Mouse (Mus musculus): ENCODE measurements around the gene Glg1. TPM values are rescaled to one million over a fixed set of nuclear protein-coding genes. Genes with fewer than 3 reads are reported as not detected.
"Not testable (repeated sequence)": the region's sequence is repeated elsewhere in the genome, so short reads cannot be mapped to it uniquely, and the experiment has no call there.

Glg1 gene
- total RNA-seq, 4 experiments from 2014 or later: 133 to 146 (median 138) TPM

DNA sequence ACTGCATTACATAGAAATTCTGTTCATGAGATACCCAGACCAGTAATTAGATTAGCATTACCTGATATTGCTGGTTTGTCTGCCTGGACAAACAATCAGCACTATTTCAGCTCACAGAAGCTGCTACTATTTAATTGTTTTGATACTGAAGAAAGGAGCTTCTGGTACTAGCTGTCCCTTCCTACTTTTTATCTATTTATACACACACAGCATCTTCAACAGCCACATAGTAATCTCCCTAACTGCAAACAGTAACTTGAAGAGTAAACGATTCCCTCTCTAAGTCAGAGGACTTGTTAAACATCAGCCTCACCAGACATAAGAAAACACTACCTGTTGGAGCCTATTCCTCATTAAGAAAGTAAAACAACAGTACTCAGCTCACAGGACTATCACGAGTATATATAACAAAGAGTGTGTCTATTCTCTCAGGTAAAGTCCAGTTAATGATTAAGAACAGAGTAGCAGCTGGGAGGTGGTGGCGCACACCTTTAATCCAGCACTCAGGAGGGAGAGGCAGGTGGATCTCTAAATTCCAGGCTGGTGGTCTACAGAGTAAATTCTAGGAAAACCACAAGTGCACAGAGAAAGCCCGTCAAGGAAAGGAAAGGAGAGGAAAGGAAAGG is 6.4 kb downstream of the Glg1 start:
- DNase-seq (ENCODE audit: low spot score in 2 of 2): no peak

DNA sequence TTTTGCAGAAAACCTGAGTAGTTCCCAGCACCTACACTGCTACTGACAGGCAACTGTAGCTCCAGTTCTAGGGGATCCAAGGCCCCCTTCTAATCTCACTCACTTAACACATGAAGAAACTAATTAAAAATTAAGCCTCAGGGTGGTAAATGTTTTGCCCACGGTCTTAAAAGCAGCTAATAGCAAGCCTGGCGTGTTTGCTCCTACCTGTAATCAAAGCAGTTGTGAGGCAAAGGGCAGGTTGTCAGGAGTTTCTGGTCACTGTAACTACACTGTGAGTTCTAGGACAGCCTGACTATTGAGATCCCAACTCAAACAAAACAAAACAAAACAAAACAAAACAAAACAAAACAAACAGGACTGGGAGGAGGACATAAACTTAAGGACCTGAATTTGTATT is 8.9 kb downstream of the Glg1 start:
- DNase-seq (ENCODE audit: low spot score in 2 of 2): no peak

DNA sequence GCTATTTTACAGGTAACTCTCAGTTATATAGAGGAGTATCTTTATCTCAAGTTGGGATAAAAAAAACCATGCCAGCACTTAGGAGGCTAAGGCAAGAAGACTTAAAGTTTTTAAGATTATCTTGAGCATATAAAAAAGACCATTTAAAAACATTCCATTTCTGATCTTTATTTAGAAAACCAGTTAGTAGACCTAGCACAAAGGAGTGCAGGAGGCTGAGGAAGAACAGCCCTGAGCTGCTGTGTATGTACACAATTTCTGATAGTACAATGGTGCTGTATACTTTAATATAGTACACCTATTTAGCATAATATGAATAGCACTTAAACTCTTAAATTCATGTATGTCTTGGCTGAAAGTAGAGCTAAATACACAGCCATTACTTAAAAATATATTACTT is 10.9 kb downstream of the Glg1 start:
- DNase-seq (ENCODE audit: low spot score in 2 of 2): no peak

DNA sequence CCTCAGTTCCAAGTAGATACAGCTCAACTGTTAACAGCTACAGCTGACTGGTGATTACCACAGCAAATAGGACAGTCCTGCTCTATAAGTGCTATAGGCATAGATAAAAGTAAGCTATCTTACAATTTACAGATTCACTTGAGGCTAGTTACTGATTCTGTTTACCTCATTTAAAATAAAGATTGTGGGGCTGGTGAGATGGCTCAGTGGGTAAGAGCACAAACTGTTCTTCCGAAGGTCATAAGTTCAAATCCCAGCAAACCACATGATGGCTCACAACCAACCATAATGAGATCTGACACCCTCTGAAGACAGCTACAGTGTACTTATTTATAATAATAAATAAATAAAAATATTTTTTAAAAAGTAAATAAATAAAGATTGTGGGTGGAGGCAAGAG is 12.2 kb downstream of the Glg1 start:
- DNase-seq (ENCODE audit: low spot score in 2 of 2): not testable (repeated sequence)

DNA sequence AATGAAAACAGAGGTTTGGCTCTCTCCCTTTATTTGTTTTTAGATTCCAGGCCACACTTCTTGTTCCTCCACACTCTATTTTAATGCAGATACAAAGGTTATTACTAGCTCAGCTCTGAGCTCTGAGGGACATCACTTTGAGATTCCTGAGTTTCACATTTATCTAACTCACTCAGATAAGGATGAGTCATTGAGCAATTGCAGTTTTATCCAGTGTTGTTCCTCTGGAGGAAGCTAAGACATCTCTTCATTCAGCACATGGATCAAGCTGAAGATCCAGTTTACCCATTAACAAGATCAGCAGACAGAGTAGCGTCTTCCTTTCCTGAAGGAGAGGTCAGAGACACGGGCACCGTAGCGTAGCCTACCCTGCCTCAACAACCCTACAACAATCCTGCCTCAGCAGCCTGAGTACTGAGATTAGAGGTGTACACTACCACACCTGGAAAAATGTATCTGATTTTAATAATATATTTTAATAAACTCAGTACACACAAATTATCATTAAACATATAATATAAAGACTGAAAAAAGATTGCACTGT is 12.7 kb downstream of the Glg1 start:
- no peak for DNase-seq (ENCODE audit: low spot score in 2 of 2)

DNA sequence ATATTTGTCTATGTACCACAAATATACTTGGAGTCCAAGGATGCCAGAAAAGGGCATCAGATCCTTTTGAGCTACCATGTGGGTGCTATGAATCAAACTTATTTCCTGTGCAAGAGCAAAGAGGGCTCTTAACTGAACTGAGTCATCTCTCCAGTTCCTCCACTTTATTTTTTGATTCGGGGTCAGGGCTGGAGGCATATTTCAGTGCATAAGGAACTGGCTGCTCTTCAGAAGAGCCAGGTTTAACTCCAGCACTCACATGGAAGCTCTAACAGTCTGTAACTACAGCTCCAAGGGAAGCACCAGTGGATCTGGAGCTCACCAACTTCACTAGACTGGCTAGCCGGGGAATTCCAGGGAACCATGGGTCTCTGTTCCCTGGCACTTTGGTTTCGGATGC is 21.7 kb downstream of the Glg1 start:
- DNase-seq (ENCODE audit: low spot score in 2 of 2): no peak

DNA sequence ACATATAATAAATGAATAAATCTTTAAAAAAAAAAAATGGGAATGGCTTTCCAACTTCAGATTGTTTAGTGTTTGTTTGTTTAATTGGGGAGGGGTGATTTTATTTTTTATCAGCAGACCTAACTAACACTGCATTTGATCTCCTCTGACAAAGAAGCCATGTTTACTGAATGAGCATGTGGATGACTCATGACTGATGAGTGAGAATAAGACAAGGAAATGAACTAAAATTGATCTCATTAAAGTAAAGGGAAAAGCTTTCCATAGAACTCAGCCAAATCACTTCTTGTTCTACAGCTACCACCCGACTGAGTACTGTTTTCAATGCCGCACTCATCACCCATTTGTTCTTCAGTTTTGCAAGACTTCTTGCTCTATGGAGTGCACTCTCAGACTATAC is 25.3 kb downstream of the Glg1 start:
- DNase-seq (ENCODE audit: low spot score in 2 of 2): no peak

DNA sequence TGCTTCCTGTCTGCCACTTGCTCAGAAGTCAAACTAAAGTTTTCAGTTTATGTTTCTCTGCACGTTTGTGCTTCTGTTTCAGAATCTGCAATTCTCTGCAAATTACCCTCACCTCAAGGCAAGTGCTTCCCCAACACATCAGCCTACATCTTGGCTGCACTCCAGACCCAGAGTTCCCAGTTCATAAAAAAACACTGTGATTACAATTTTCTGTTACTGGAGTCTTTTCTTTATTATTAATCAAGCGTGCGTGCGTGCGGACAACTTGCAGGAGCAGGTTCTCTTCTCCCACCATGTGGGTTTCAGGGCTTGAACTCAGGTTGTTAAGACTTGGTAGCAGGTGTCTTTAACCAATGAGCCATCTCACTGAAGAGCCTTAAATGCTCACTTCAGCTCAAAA is 34.9 kb downstream of the Glg1 start:
- DNase-seq (ENCODE audit: low spot score in 2 of 2): peak in 1 of 2 experiments; percentile 17

DNA sequence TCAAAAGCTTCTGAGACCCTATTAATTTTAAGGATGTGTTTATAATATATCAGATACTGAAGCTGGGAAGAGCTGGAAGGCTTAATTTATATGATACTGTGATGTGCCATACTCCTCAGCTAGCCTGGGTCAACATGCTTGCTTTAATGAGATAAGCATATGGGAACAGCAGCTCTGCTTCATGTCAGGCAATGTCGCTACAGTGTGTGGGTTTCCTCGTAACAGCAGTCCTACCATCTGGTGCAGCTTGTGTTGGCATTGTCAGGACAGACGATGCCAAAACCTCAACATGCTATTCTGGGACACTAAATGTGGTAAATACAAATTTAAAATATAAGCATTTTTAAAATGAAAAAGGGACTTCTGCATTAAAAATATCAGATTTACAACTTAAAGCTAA is 40.9 kb downstream of the Glg1 start:
- peak; percentile 79 to 89 for DNase-seq (ENCODE audit: low spot score in 2 of 2)

DNA sequence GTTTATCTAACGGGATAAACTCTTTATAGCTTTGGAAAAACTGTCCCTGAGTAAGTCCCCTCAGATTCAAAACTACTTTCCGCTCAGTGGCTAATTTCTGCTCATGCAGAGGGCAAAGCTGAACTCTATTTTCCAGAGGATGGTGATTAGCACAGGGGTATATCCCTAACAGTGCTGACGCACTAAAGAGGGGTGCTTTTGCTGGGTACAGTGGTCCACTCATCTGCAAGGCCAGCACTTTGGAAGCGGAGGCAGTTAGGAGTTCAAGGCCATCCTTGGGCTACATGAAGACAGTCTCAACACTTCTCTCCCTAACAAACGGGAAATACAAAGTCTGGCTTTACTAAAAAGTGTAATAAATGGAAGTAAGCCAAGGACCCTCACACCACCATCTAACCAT is 45.6 kb downstream of the Glg1 start:
- no peak for DNase-seq (ENCODE audit: low spot score in 2 of 2)

DNA sequence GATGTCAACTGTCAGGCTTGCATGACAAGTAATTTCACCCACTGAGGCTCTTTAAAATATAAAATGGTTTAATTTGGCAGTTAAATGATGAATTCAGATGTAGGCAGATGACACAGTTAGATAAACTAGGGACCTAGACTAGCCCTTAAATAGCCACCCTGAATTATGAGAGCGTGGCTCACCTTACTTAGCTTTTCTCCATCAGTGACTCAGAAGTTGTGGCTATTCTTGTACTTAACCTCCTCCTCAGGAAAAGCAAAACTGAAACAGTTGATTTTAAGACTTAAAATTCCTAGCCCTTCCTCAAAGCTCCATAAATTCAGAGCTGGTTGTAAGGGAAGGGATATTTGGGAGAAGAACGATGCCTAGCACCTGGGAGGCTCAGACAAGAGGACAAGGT is 47.8 kb downstream of the Glg1 start:
- DNase-seq (ENCODE audit: low spot score in 2 of 2): no peak

DNA sequence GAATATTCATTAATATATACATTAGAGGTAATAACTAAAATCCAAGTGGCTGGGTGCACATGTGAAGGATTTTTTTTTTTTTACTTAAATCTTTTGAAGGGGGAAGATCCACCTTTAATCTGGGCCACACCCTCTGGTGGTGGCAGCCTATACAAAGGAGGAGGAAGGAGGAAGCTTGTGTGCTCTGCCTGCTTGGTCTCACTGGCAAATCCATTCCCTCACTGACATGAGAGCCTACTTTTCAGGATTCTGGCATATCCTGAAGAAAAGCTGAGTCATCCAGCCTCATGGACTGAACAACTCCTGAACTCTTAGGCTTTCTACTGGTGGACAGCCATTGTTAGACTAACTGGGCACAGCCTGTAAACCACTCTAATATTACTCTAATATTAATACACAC is 49.1 kb downstream of the Glg1 start:
- no peak for DNase-seq (ENCODE audit: low spot score in 2 of 2)

DNA sequence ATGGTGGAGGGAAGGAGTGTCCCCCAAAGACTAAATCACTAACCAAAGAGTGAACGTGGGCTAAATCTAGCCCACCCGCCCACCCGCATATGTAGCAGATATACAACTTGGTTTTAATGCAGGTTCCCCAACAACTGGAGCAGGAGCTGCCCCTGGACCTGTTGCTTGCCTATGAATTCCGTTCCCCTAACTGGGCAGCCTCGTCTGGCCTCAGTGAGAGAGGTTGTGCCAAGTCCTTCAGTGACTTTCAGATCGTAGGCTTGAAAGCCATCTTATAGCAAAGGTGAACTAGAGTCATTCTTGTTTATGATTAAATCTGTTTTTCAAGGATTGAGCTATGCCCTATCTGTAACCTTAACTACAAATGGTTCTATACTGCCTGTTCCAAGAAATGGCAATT is 52.7 kb downstream of the Glg1 start:
- DNase-seq (ENCODE audit: low spot score in 2 of 2): no peak

DNA sequence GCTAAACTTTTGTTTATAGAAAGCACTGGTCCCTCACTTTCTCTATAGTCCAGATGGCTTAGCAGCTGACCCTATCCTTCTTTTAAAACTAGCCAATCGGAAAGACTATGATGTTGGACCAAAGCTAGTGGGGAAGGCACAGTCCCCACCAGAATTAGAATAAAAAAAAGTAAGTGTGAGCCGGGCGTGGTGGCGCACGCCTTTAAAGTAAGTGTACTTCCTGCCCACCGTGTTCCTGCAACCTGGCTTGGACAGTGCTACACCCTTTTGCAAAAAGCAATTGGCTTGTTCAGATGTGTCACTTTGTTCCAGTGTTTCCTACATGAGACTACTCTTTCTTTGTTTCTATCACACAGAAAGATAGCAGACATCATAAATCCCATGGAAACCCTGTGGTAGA is 54.0 kb downstream of the Glg1 start:
- DNase-seq (ENCODE audit: low spot score in 2 of 2): no peak

DNA sequence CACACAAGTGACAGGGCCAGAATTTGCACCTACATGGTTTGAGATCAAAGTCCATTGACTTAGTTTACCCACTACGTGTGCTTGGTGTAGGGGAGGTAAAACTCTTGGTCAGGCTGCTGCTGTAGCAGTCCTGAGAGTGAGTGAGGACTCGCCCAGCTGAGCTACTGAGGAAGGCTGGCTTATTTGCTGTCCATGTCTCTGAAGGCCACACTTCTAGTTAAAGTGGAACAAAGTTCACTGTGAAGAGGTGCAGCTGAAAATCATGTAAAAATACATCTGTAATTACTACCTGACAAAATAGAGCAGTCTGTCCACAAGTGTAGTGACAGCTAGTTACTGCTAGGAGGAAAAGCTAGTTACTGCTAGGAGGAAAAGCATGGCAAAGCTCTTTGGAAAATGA is 55.7 kb downstream of the Glg1 start:
- no peak for DNase-seq (ENCODE audit: low spot score in 2 of 2)

DNA sequence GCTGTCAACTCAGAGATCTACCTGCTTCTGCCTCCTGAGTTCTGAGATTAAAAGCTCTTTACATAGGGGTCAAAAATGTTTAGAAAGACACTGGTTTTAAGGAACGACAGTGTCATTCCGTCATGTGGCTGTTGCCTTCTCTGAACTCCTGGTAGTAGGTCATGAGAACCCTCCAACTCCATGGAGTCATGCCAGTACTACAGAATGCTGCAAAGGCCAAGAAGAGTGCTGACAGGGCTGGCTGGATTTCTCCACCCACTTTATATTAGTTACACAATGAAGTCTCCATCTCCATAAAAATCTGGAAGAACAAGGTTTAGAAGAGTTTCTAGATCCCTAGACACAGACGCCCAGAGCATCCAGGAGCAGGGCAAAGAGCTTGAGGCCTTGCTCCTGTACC is 61.0 kb downstream of the Glg1 start:
- DNase-seq (ENCODE audit: low spot score in 2 of 2): no peak

DNA sequence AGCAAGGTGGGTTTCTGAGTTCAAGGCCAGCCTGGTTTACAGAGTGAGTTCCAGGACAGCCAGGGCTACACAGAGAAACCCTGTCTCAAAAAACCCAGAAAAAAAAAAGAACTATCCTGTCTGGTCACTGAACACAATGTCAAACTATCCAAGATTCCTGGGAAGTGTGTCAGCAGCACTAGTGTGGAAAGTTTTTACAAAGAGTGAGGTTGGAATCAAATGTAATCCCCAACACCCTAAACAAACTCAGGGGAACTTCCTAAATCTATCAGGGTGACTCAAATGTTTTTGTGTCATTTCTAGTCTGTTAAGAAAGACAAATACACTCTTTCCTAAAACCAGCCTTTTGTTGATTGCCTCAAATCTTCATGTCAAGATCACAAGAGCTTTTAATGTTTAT is 62.8 kb downstream of the Glg1 start:
- no peak for DNase-seq (ENCODE audit: low spot score in 2 of 2)

DNA sequence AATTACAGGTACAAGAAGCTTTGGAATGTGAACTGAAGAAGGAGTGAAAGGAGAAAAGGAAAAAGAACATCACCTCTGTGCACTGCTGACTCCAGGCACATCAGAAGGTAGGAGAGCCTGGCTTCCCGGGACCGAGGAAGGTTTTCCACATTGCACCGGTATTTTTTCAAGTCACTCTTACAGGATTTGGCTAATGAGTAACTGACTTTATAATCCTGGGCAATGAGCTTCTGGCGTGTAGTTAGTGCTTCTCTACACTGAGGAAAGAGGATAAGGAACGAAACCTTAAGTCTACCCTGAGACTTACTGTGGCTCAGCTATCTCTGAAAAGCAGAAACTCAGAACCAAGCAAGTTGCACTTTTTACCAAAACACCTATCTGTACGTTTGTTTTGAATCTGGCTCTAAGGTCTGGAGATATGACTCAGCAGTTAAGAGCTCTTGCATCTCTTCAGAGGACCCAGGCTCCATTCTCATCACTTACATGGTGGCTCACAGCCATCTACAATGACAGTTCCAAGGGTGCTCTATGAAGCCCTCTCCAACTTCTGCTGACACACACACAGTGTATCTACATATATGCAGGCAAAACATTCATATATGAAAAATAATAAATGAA is 70.3 kb downstream of the Glg1 start:
- no peak for DNase-seq (ENCODE audit: low spot score in 2 of 2)

DNA sequence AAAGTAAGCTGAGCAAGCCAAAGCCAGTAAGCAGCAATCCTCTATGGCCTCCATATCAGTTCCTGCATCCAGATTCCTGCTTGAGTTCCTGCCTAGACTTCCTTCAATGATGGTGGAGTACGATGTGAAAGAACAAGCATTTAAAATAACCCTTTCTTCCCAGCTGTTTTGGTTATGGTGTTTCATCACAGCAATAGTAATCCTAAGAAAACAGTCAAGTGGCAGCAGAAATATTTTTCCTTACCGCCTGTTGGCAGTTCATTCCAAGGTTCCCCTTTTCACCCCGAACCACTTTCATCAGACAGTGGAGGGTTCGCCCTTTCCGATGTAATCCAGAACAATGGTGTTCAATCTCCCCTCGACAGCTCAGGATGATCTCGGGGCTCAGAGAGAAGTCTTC is 71.5 kb downstream of the Glg1 start:
- no peak for DNase-seq (ENCODE audit: low spot score in 2 of 2)

DNA sequence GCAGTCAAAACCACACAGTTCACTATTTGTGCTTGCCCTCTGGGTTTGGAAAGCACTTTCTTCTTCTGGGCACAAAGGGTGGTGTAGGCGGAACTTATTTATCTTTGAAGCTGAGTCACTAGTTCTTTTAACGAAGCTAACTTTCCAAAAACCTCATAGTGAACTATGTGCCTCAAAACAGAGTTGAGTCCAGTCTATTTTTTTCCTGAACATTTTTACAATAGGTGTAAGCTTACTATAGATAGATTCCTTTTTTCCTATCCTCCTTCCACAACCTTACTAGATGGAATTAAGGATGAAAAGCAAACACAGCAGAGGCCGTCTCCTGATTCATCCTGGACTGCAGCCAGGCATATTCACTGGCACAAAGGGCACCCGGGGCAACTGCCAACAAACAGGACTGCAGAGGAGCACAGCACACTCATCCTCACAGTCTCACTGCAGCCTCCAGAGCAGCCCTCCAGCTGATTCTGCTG is 73.5 kb downstream of the Glg1 start:
- peak; percentile 27 to 44 for DNase-seq (ENCODE audit: low spot score in 2 of 2)

DNA sequence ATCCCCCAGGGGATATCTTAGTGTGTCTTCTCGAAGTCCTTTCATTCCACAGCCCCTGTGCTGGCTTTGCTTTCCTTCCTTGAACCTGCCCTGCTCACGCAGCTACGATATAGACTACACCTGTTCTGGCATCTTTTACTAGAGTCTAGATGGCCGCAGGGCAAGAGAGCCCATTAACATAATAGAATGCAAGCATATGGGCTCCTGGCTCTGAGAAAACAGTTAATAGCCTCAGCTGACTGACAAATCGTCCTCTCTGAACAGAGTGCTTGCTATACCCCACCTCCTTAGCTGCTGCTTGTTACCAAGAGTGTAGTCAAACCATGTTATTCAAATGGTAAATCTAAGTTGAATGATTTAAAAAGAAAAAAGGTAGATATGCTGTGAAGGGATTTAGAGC is 87.4 kb downstream of the Glg1 start:
- no peak for DNase-seq (ENCODE audit: low spot score in 2 of 2)

DNA sequence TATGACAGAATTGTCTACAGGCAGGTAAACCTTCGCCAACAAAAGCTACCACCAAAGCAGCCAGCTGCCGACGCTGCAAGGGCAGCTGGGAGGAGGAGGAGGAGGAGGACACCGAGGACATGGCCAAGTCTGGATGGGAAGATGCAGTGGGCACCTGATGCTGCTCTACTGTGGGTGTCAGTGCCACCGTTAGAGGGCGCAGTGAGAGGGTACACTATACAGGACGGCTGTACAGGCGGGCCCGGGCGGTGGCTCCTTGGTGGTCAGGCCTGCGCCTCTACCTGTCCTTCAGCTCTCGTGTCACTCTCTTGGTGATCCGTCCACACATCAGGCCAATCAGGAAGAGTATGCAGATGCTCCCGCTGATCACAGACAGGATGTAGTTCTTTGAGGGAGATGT is 101.4 kb downstream of the Glg1 start:
- DNase-seq (ENCODE audit: low spot score in 2 of 2): peak in 1 of 2 experiments; percentile 51

DNA sequence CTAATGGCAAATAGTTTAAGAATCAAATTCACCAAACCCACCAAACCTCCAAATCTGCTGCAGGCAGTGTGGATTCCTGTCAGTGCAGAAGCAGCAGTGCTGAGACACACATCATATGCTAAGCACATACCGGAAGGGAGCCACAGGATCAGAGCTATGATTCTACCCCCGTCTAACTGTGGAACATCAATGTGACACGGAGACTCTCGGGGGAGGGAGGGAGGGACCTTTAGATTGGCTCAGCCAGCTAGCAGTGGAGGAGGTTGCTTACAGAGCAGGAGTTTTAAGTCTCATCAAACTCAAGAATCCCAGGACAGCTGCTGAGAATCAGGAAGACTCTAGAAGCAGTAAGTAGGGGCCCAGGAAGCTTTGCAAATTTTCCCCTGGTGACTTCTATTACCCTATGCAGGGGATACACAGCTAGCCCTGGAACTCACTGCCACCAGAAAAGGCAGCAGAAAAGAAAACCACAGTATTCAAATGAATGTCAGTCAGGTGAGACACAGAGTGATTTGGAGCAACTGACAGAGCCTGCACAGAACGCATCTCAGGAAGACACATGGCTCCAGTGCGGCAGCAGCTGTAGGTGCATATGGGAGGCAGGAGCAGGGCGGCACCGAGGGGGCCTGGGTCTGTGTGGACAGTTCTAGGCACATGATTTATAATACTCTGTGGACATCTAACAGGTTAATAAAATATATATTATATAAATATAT is 103.1 kb downstream of the Glg1 start:
- DNase-seq (ENCODE audit: low spot score in 2 of 2): no peak
